Mouse (Mus musculus): ENCODE measurements around the gene Arnt2.
A peak's percentile ranks its signal among the peaks of the same experiment; 100 is the strongest.

DNA sequence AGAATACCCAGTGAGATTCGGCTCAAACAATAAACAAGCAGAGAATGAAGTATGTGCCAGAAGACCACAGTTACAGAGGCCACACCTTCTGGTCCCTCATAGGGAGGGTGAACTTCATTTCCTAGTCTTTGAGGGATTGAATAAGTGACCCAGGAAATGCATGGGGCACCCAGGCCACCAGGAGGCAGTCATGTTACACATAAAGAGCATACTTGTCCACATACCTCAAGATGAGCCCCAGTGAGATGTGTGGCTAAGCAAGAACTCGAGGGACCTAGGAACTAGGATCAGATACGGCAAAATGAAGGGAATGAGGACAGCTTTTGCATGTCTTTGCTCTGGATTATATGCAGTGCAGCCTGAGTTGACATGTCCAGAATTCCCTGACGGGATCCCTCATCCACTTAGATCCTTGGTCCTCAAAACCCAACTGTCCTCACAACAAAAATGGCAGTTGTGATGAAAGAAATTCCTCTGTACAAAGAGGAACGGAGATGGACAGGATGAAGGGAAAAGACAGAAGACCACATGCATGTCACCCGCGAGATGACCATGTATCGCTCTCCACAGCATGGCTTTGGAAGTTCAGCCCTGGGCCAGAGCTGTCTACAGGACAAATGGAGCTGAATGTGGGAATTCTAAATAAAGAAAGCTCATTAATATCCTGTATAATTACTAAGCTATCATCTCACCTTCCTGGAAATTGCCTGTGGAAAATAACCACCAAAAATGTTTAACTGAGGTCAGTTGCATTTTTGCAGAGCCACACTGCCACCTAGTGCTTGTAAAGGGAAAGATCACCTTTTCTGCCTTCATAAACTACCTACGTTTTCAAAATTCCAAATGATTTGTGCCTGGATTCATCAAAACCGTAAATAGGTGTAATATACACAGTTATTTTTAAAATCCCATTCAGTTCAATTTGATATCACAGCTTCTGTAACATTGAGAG, 54.1 kb downstream of the Arnt2 start:
- TF ChIP-seq EP300 (IDR thresholded peaks at IDR 0.05; ENCODE audit: low read depth), result no peak
- peak; percentile 76 for TF ChIP-seq CTCF (IDR thresholded peaks at IDR 0.05; ENCODE audit: low read depth)

Data from liver, postnatal 0 days (tissue).